16 mouse cellular contexts compared by ENCODE assay signal in the genomic region with DNA sequence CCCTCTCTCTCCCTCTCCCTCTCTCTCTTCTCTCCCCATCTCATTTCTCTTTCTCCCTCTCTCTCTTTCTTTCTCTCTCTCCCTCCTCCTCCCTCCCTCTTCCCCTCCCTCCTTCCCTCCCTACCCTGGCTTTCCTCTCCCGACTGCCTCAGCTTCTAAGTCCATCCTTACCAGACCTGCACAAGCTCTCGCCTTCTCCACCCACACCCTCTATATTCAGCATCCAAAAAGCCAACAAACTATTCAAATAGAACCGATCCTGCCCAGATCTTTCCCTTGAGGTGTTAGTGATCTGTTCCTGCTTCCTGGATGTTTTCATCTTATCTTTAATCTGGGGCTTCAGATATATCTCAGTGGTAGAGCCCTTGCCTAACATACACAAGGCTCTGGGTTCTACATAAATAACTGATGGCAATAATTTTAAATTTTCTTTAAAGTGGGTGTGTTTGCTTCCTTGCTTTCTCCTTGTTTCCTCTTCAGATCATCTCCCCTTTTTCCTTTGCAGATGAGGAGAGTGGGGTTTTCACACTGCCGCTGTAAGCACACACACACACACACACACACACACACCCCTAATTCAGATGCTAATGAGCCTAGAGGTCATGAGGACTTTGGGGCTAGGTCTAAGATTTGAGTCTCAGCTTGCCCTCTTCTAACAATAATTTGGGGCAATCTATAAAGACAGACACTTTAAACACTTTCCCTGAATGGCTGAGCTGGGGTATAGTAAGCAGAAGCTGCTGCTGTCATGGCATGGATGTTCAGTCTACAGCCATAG.
"Had no signal": no experiment of that assay in that cellular context is flagged by ENCODE, and none has a peak within 500 bp of the region (broad histone marks: within the 10 kb centered on the region; RNA-seq: fewer than 3 reads in every experiment).

No protein-coding gene starts in this region.

- H3K4me2 ChIP-seq: limb, embryonic 12.5 days; liver, embryonic 13.5 days; lung, embryonic 15.5 days; neural tube, embryonic 15.5 days had no signal

- H3K27me3 ChIP-seq: limb, embryonic 12.5 days; liver, embryonic 13.5 days; lung, embryonic 15.5 days; megakaryocyte, embryonic 14.5 days; neural tube, embryonic 15.5 days had no signal

- DNase-seq: kidney, adult 18-20 months; kidney, postnatal 10 days; kidney, postnatal 4 days; liver; liver, embryonic 13.5 days; liver, postnatal 0 days; lung, postnatal 14 days; right cerebral cortex, postnatal 14 days; thymus, postnatal 4 days had no signal

- H3K9me3 ChIP-seq: lung, embryonic 15.5 days; neural tube, embryonic 15.5 days had no signal

- H3K27ac ChIP-seq: layer of hippocampus, adult 2 months; limb, embryonic 12.5 days; liver, embryonic 13.5 days; lung, embryonic 15.5 days; macrophage; neural tube, embryonic 15.5 days had no signal

- ATAC-seq: liver, postnatal 0 days; midbrain, embryonic 16.5 days had no signal

- H3K9ac ChIP-seq: limb, embryonic 12.5 days; liver, embryonic 13.5 days; liver, postnatal 0 days; lung, embryonic 15.5 days; neural tube, embryonic 15.5 days had no signal

- H3K36me3 ChIP-seq: limb, embryonic 12.5 days; liver, embryonic 13.5 days; lung, embryonic 15.5 days; neural tube, embryonic 15.5 days had no signal

- H3K4me3 ChIP-seq: layer of hippocampus, adult 2 months; limb, embryonic 12.5 days; liver, embryonic 13.5 days; lung, embryonic 15.5 days; megakaryocyte, embryonic 14.5 days; neural tube, embryonic 15.5 days had no signal

- H3K4me1 ChIP-seq: liver, embryonic 13.5 days; megakaryocyte, embryonic 14.5 days had no signal
